Mouse (Mus musculus) granulocyte monocyte progenitor cell, adult 5-6 weeks (primary cell): Measurements from ENCODE around the gene Dnajc22. TPM values are rescaled to one million over a fixed set of nuclear protein-coding genes. Genes with fewer than 3 reads are reported as not detected.
A peak's percentile ranks its signal among the peaks of the same experiment; 100 is the strongest.

Experiments
- ATAC-seq: replicated peaks from 2 replicates; pipeline ENCODE4 v1.8.0; 2016; ENCODE audit warnings: mild to moderate bottlenecking, moderate TSS enrichment, inconsistent platforms; ENCODE audit not compliant: poor library complexity, severe bottlenecking
- total RNA-seq, 2 experiments: library from RNA; stranded (forward) in 1 of 2; stranded (reverse) in 1 of 2; fragments of 200-712, 200-1000 nt in 1 of 2; fragments of >200 nt in 1 of 2; fragmentation: Nextera tagmentation in 1 of 2; gene quantifications; 2 replicates each; pipeline ENCODE4 v1.2.3; 2014 to 2017

Gene Dnajc22
- total RNA-seq, 2 experiments from 2014 or later, result not detected

GRCm38 (mm10) chr15:99112843-99113395, 19.9 kb downstream of the Dnajc22 start:
- no peak for ATAC-seq

GRCm38 (mm10) chr15:99113396-99113975, 20.5 kb downstream of the Dnajc22 start:
- peak; percentile 48 for ATAC-seq

- no peak for ATAC-seq
These were observed 21.5 kb downstream of the Dnajc22 start for GRCm38 (mm10) chr15:99114312-99115064.

- no peak for ATAC-seq
These were observed 22.1 kb downstream of the Dnajc22 start for GRCm38 (mm10) chr15:99115065-99115423.

- ATAC-seq, result no peak
These were observed 23.6 kb downstream of the Dnajc22 start for GRCm38 (mm10) chr15:99116539-99116938.

- no peak; the same call in 1 of the 2 replicates for ATAC-seq
These were observed 27.8 kb downstream of the Dnajc22 start for GRCm38 (mm10) chr15:99120814-99121213.

GRCm38 (mm10) chr15:99122642-99123041, 29.7 kb downstream of the Dnajc22 start:
- peak; percentile 78 for ATAC-seq

GRCm38 (mm10) chr15:99125711-99126080, 32.7 kb downstream of the Dnajc22 start, which contains the start of gene Spats2:
Gene Spats2, plus strand, starts transcription at chr15:99125916.
- ATAC-seq, result no peak

- peak; percentile 33 for ATAC-seq
These were observed 33.3 kb downstream of the Dnajc22 start for GRCm38 (mm10) chr15:99126081-99126815.

GRCm38 (mm10) chr15:99126816-99127365, 33.9 kb downstream of the Dnajc22 start:
- no peak for ATAC-seq

GRCm38 (mm10) chr15:99127851-99128522, 35.0 kb downstream of the Dnajc22 start:
- ATAC-seq, result no peak

- ATAC-seq, result no peak
These were observed 36.5 kb downstream of the Dnajc22 start for GRCm38 (mm10) chr15:99129441-99129840.

GRCm38 (mm10) chr15:99129956-99130910, 37.3 kb downstream of the Dnajc22 start:
- ATAC-seq, result no peak

- ATAC-seq, result no peak
These were observed 45.4 kb downstream of the Dnajc22 start for GRCm38 (mm10) chr15:99138389-99138788.

- ATAC-seq, result no peak; the same call in 1 of the 2 replicates
These were observed 46.7 kb downstream of the Dnajc22 start for GRCm38 (mm10) chr15:99139669-99140068.

GRCm38 (mm10) chr15:99150516-99150915, 57.5 kb downstream of the Dnajc22 start:
- ATAC-seq, result no peak

- no peak for ATAC-seq
These were observed 58.4 kb downstream of the Dnajc22 start for GRCm38 (mm10) chr15:99151324-99151723.

GRCm38 (mm10) chr15:99153466-99153865, 60.5 kb downstream of the Dnajc22 start:
- ATAC-seq, result no peak
